Mouse (Mus musculus) MEL (cell line): ENCODE measurements around the gene Ccdc87. TPM values are rescaled to one million over a fixed set of nuclear protein-coding genes. Genes with fewer than 3 reads are reported as not detected.
A peak's percentile ranks its signal among the peaks of the same experiment; 100 is the strongest.

Experiments
- DNase-seq: peaks from one replicate; pipeline ENCODE4 v3.0.0; 2011; ENCODE audit warnings: low read depth, low spot score
- H3K27ac ChIP-seq: 2 replicates; pipeline ENCODE4 v1.5.1; 2012; ENCODE audit warnings: low read depth, mild to moderate bottlenecking, control low read depth, low read length, moderate library complexity; ENCODE audit not compliant: control insufficient read depth
- H3K27me3 ChIP-seq, 2 experiments: fragments of 150-350 bp in 1 of 2; sonication (generic) in 1 of 2; 2 replicates each; pipeline ENCODE4 v1.6.1; 2012; ENCODE audit warnings: low read length in 2 of 2, mild to moderate bottlenecking in 2 of 2, improper control_type of control experiment in 1 of 2, moderate library complexity in 1 of 2; ENCODE audit not compliant: insufficient read depth in 2 of 2, control insufficient read depth in 1 of 2
- H3K36me3 ChIP-seq, 2 experiments: 2 replicates each; pipeline ENCODE4 v1.6.1; 2012 to 2014; ENCODE audit warnings: low read length in 2 of 2, improper control_type of control experiment in 1 of 2, inconsistent platforms in 1 of 2, mild to moderate bottlenecking in 1 of 2; ENCODE audit not compliant: insufficient read depth in 2 of 2, control insufficient read depth in 1 of 2
- H3K4me1 ChIP-seq, 2 experiments: fragments of 150-350 bp in 1 of 2; sonication (generic) in 1 of 2; 2 replicates each; pipeline ENCODE4 v1.6.1; 2012; ENCODE audit warnings: low read length in 2 of 2, improper control_type of control experiment in 1 of 2, mild to moderate bottlenecking in 1 of 2; ENCODE audit not compliant: insufficient read depth in 2 of 2, control insufficient read depth in 1 of 2
- H3K4me3 ChIP-seq, 2 experiments: fragments of 150-350 bp in 1 of 2; sonication (generic) in 1 of 2; 2 replicates each; pipeline ENCODE4 v1.5.1; 2012; ENCODE audit warnings: low read depth in 2 of 2, low read length in 2 of 2, mild to moderate bottlenecking in 2 of 2, moderate library complexity in 2 of 2, control low read depth in 1 of 2, improper control_type of control experiment in 1 of 2; ENCODE audit not compliant: control insufficient read depth in 1 of 2, insufficient read depth in 1 of 2
- H3K79me2 ChIP-seq: 2 replicates; pipeline ENCODE4 v1.6.1; 2012; ENCODE audit warnings: mild to moderate bottlenecking, low read length, moderate library complexity; ENCODE audit not compliant: control insufficient read depth, poor library complexity, insufficient read depth
- H3K9ac ChIP-seq: 2 replicates; pipeline ENCODE4 v1.6.1; 2012; ENCODE audit warnings: low read depth, mild to moderate bottlenecking, control low read depth, low read length, moderate library complexity; ENCODE audit not compliant: control insufficient read depth, poor library complexity, severe bottlenecking
- H3K9me3 ChIP-seq: fragments of 150-350 bp; sonication (generic); replicated peaks from 2 replicates; pipeline ENCODE4 v1.6.1; 2012; ENCODE audit warnings: mild to moderate bottlenecking, low read length, improper control_type of control experiment, moderate library complexity; ENCODE audit not compliant: insufficient read depth
- BHLHE40 ChIP-seq: IDR thresholded peaks from 2 replicates; pipeline ENCODE4 v1.6.1; 2012; ENCODE audit warnings: low read depth, mild to moderate bottlenecking, inconsistent platforms, low read length, improper control_type of control experiment, borderline replicate concordance
- CHD1 ChIP-seq: IDR thresholded peaks from 2 replicates; pipeline ENCODE4 v1.6.1; 2012; ENCODE audit warnings: low read depth, mild to moderate bottlenecking, inconsistent platforms, low read length, improper control_type of control experiment
- CTCF ChIP-seq, 3 experiments: IDR thresholded peaks in 2 of 3; conservative IDR thresholded peaks in 1 of 3; 2 replicates each; pipeline ENCODE4 v1.5.1; 2011 to 2012; ENCODE audit warnings: low read length in 3 of 3, low read depth in 2 of 3, mild to moderate bottlenecking in 2 of 3, improper control_type of control experiment in 1 of 3, inconsistent platforms in 1 of 3, mixed read lengths in 1 of 3, moderate library complexity in 1 of 3; ENCODE audit not compliant: control insufficient read depth in 1 of 3, insufficient read depth in 1 of 3, poor library complexity in 1 of 3, severe bottlenecking in 1 of 3
- E2F4 ChIP-seq: IDR thresholded peaks from 2 replicates; pipeline ENCODE4 v1.6.1; 2011; ENCODE audit warnings: low read depth, low read length, improper control_type of control experiment, borderline replicate concordance
- EP300 ChIP-seq, 2 experiments: IDR thresholded peaks; 2 replicates each; pipeline ENCODE4 v1.6.1; 2011; ENCODE audit warnings: improper control_type of control experiment in 2 of 2, low read length in 2 of 2, low read depth in 1 of 2, mild to moderate bottlenecking in 1 of 2
- ETS1 ChIP-seq: IDR thresholded peaks from 2 replicates; pipeline ENCODE4 v1.6.1; 2012; ENCODE audit warnings: low read depth, mild to moderate bottlenecking, inconsistent platforms, low read length, improper control_type of control experiment, moderate library complexity
- GABPA ChIP-seq: IDR thresholded peaks from 2 replicates; pipeline ENCODE4 v1.6.1; 2012; ENCODE audit warnings: low read depth, mild to moderate bottlenecking, inconsistent platforms, low read length, improper control_type of control experiment, moderate library complexity
- GATA1 ChIP-seq: IDR thresholded peaks from 2 replicates; pipeline ENCODE4 v1.6.1; 2011; ENCODE audit warnings: low read depth, low read length, improper control_type of control experiment
- HCFC1 ChIP-seq: IDR thresholded peaks from 2 replicates; pipeline ENCODE4 v1.6.1; 2012; ENCODE audit warnings: low read depth, mild to moderate bottlenecking, inconsistent platforms, low read length, improper control_type of control experiment, moderate library complexity
- MAFK ChIP-seq: IDR thresholded peaks from 2 replicates; pipeline ENCODE4 v1.6.1; 2011; ENCODE audit warnings: low read depth, mild to moderate bottlenecking, low read length, improper control_type of control experiment, borderline replicate concordance
- MAX ChIP-seq: IDR thresholded peaks from 2 replicates; pipeline ENCODE4 v1.6.1; 2011; ENCODE audit warnings: low read length, improper control_type of control experiment
- MAZ ChIP-seq: IDR thresholded peaks from 2 replicates; pipeline ENCODE4 v1.6.1; 2012; ENCODE audit warnings: low read depth, mild to moderate bottlenecking, inconsistent platforms, low read length, improper control_type of control experiment
- MXI1 ChIP-seq: IDR thresholded peaks from 2 replicates; pipeline ENCODE4 v1.6.1; 2011; ENCODE audit warnings: mild to moderate bottlenecking, low read depth, low read length, improper control_type of control experiment
- MYB ChIP-seq: IDR thresholded peaks from 2 replicates; pipeline ENCODE4 v1.6.1; 2011; ENCODE audit warnings: mild to moderate bottlenecking, low read depth, low read length, improper control_type of control experiment
- MYC ChIP-seq: IDR thresholded peaks from 2 replicates; pipeline ENCODE4 v1.6.1; 2011; ENCODE audit warnings: low read depth, mild to moderate bottlenecking, low read length, improper control_type of control experiment, moderate library complexity
- NELFE ChIP-seq: IDR thresholded peaks from 2 replicates; pipeline ENCODE4 v1.6.1; 2011; ENCODE audit warnings: low read depth, low read length, improper control_type of control experiment
- NRF1 ChIP-seq: IDR thresholded peaks from 2 replicates; pipeline ENCODE4 v1.6.1; 2014; ENCODE audit warnings: low read depth, mild to moderate bottlenecking, inconsistent platforms, low read length, improper control_type of control experiment, moderate library complexity; ENCODE audit not compliant: poor library complexity, insufficient read depth, severe bottlenecking
- POLR2AphosphoS2 ChIP-seq: IDR thresholded peaks from 2 replicates; pipeline ENCODE4 v1.6.1; 2011; ENCODE audit warnings: low read length, improper control_type of control experiment
- POLR2AphosphoS5 ChIP-seq: IDR thresholded peaks from 2 replicates; pipeline ENCODE4 v1.6.1; 2012; ENCODE audit warnings: low read depth, borderline replicate concordance, mild to moderate bottlenecking, inconsistent platforms, low read length, moderate library complexity, mixed read lengths
- RCOR1 ChIP-seq: IDR thresholded peaks from 2 replicates; pipeline ENCODE4 v1.6.1; 2012; ENCODE audit warnings: low read depth, mild to moderate bottlenecking, inconsistent platforms, low read length, improper control_type of control experiment
- SIN3A ChIP-seq: IDR thresholded peaks from 2 replicates; pipeline ENCODE4 v1.6.1; 2012; ENCODE audit warnings: low read length, improper control_type of control experiment, inconsistent platforms
- SMC3 ChIP-seq: IDR thresholded peaks from 2 replicates; pipeline ENCODE4 v1.6.1; 2011; ENCODE audit warnings: low read depth, low read length, improper control_type of control experiment
- TAL1 ChIP-seq: IDR thresholded peaks from 2 replicates; pipeline ENCODE4 v1.6.1; 2012; ENCODE audit warnings: mild to moderate bottlenecking, inconsistent platforms, low read length, moderate library complexity, mixed read lengths
- TCF12 ChIP-seq: IDR thresholded peaks from 2 replicates; pipeline ENCODE4 v1.6.1; 2014; ENCODE audit warnings: low read depth, mild to moderate bottlenecking, inconsistent platforms, low read length, improper control_type of control experiment, moderate library complexity
- USF1 ChIP-seq: IDR thresholded peaks from 2 replicates; pipeline ENCODE4 v1.6.1; 2014; ENCODE audit warnings: low read depth, mild to moderate bottlenecking, inconsistent platforms, low read length, improper control_type of control experiment, moderate library complexity
- ZC3H11A ChIP-seq: IDR thresholded peaks from 2 replicates; pipeline ENCODE4 v1.6.1; 2012; ENCODE audit warnings: low read depth, mild to moderate bottlenecking, inconsistent platforms, low read length, improper control_type of control experiment
- ZKSCAN1 ChIP-seq: IDR thresholded peaks from 2 replicates; pipeline ENCODE4 v1.6.1; 2012; ENCODE audit warnings: low read depth, mild to moderate bottlenecking, inconsistent platforms, low read length, improper control_type of control experiment, moderate library complexity
- ZNF384 ChIP-seq: IDR thresholded peaks from 2 replicates; pipeline ENCODE4 v1.6.1; 2012; ENCODE audit warnings: low read depth, mild to moderate bottlenecking, inconsistent platforms, low read length, improper control_type of control experiment
- polyA plus RNA-seq, 2 experiments: library from polyadenylated mRNA; stranded (reverse) in 1 of 2; unstranded in 1 of 2; fragments of >175 nt in 1 of 2; fragments of >200 nt in 1 of 2; gene quantifications; 2 replicates each; pipeline versions ENCODE4 v1.2.1 to v1.2.4; 2012; ENCODE audit warnings: low replicate concordance in 2 of 2, low read depth in 1 of 2; ENCODE audit not compliant: insufficient read length in 2 of 2, insufficient read depth in 1 of 2, missing spikeins in 1 of 2
- total RNA-seq: library from RNA; depleted of rRNA; stranded (reverse); fragments of 300-350 nt; gene quantifications from 2 replicates; pipeline ENCODE4 v1.2.3, GENCODE M21; 2012

Gene Ccdc87
- total and polyA plus RNA-seq, 3 experiments: 0.04 to 0.06 TPM; not detected in 1

- Histone ChIP-seq H3K27ac (peak within 1 kb of the TSS; percentile 66), H3K9ac (peak within 1 kb of the TSS; percentile 95), H3K4me3 (peak within 1 kb of the TSS; percentile 88 to 94), H3K4me1 (peaks cover 0 to 17% of the 10 kb centered on the region in 2 experiments; a peak in 2 of 4 replicates), H3K9me3 (no peaks in the 10 kb centered on the region), H3K79me2 (peaks cover 16% of the 10 kb centered on the region), H3K27me3 (no peaks in the 10 kb centered on the region; a peak in 1 of 4 replicates), H3K36me3 (peaks cover 0 to 9% of the 10 kb centered on the region in 2 experiments; a peak in 2 of 4 replicates)
- peak; percentile 50; the same call in 1 of the 2 replicates for TF ChIP-seq RCOR1
- no peak for TF ChIP-seq BHLHE40
- no peak for DNase-seq
Measured at GRCm38 (mm10) chr19:4877785-4878184, 38.6 kb downstream of the Ccdc87 start, which contains the start of gene Actn3. Gene Actn3 (minus strand): TSS chr19:4877909.

GRCm38 (mm10) chr19:4878405-4879323 lies 39.5 kb downstream of the Ccdc87 start, which contains the start of gene Zdhhc24:
Gene Zdhhc24 (plus strand): TSS chr19:4878668.
- peaks cover 0 to 17% of the 10 kb centered on the region in 2 experiments; a peak in 2 of 4 replicates for H3K4me1 ChIP-seq
- peak; percentile 75 for TF ChIP-seq MAZ
- no peak for TF ChIP-seq GABPA
- peak; percentile 23; the same call in 1 of the 2 replicates for TF ChIP-seq USF1
- TF ChIP-seq NRF1: peak; percentile 66
- TF ChIP-seq TAL1: no peak
- no peak for TF ChIP-seq SMC3
- no peak for TF ChIP-seq CTCF (IDR thresholded peaks at IDR 0.05 in 2 of 3, conservative IDR thresholded peaks at IDR 0.05 in 1 of 3; ENCODE audit: control insufficient read depth in 1 of 3, insufficient read depth in 1 of 3, low read depth in 2 of 3, low read length in 3 of 3, poor library complexity in 1 of 3, severe bottlenecking in 1 of 3)
- no peak for TF ChIP-seq MAX
- peak; percentile 81; the same call in 1 of the 2 replicates for TF ChIP-seq SIN3A
- TF ChIP-seq ZKSCAN1: no peak
- TF ChIP-seq EP300 (IDR thresholded peaks at IDR 0.05; ENCODE audit: low read depth in 1 of 2, low read length in 2 of 2): 0 out of 4 replicates have a peak, but pooled peaks of 1 of the 2 experiments have one; percentile 2
- TF ChIP-seq POLR2AphosphoS5: no peak; the same call in 1 of the 2 replicates
- peak; percentile 66; the same call in 1 of the 2 replicates for TF ChIP-seq POLR2AphosphoS2
- TF ChIP-seq MXI1: peak; percentile 85
- no peak for TF ChIP-seq ZNF384
- peak; percentile 80 for TF ChIP-seq HCFC1
- TF ChIP-seq ZC3H11A: no peak
- no peak for TF ChIP-seq ETS1
- TF ChIP-seq BHLHE40: no peak
- TF ChIP-seq NELFE: peak; percentile 91
- no peak for TF ChIP-seq MAFK
- peak; percentile 43; the same call in 1 of the 2 replicates for TF ChIP-seq MYC
- no peak for TF ChIP-seq CHD1
- no peak for TF ChIP-seq MYB
- peak; percentile 90; the same call in 1 of the 2 replicates for TF ChIP-seq E2F4
- TF ChIP-seq GATA1: peak; percentile 63
- no peak for TF ChIP-seq TCF12

More at GRCm38 (mm10) chr19:4878405-4879323, 39.5 kb downstream of the Ccdc87 start, which contains the start of gene Zdhhc24:
- no peaks in the 10 kb centered on the region for H3K9me3 ChIP-seq
- H3K36me3 ChIP-seq: peaks cover 0 to 9% of the 10 kb centered on the region in 2 experiments; a peak in 2 of 4 replicates
- DNase-seq: peak; percentile 98
- peak within 1 kb of the TSS; percentile 88 to 94 for H3K4me3 ChIP-seq
- no peaks in the 10 kb centered on the region; a peak in 1 of 4 replicates for H3K27me3 ChIP-seq
- H3K27ac ChIP-seq: peak within 1 kb of the TSS; percentile 66
- peak within 1 kb of the TSS; percentile 95 for H3K9ac ChIP-seq
- H3K79me2 ChIP-seq: peaks cover 16% of the 10 kb centered on the region
